Comparison of ENCODE assay signal across 8 mouse cellular contexts in genomic region chr12:108178331-108179245, GRCm38 (mm10). TPM values are rescaled to one million over a fixed set of nuclear protein-coding genes. Genes with fewer than 3 reads are reported as not detected.
A peak's percentile ranks its signal among the peaks of the same experiment; 100 is the strongest.
DNase-seq lines count a peak whose midpoint lies in the region; ATAC-seq and TF ChIP-seq lines count a peak whose summit lies in the region.

No protein-coding gene starts in this region.

- peak overlapping the region; percentile 85 for H3K4me2 ChIP-seq in embryonic facial prominence, embryonic 11.5 days (ENCODE audit: low read depth, low read length)
- H3K4me2 ChIP-seq in kidney, embryonic 15.5 days, result peak overlapping the region; percentile 65
- H3K4me2 ChIP-seq in liver, embryonic 12.5 days, result peak overlapping the region; percentile 95

- peaks cover 17% of the 10 kb centered on the region for H3K36me3 ChIP-seq in C2C12 (ENCODE audit: control insufficient read depth, insufficient read depth)
- H3K36me3 ChIP-seq in embryonic facial prominence, embryonic 11.5 days (replicated peaks; ENCODE audit: control insufficient read depth, insufficient read depth, low read depth, low read length), result no peaks in the 10 kb centered on the region
- H3K36me3 ChIP-seq in heart, embryonic 10.5 days, result peaks cover 20% of the 10 kb centered on the region
- H3K36me3 ChIP-seq in kidney, embryonic 15.5 days, result peaks cover 19% of the 10 kb centered on the region
- H3K36me3 ChIP-seq in liver, embryonic 12.5 days, result peaks cover 31% of the 10 kb centered on the region

- TF ChIP-seq CTCF in C2C12 (IDR thresholded peaks at IDR 0.05; ENCODE audit: control insufficient read depth, insufficient read depth, insufficient read length), result no peak

- H3K9ac ChIP-seq in embryonic facial prominence, embryonic 11.5 days (replicated peaks; ENCODE audit: low read length), result peak overlapping the region; percentile 94
- H3K9ac ChIP-seq in kidney, embryonic 15.5 days, result peak overlapping the region; percentile 98
- H3K9ac ChIP-seq in liver, embryonic 12.5 days, result peak overlapping the region; percentile 98

- H3K9me3 ChIP-seq in embryonic facial prominence, embryonic 11.5 days (replicated peaks; ENCODE audit: control insufficient read depth, low read length), result no peaks in the 10 kb centered on the region
- no peaks in the 10 kb centered on the region for H3K9me3 ChIP-seq in heart, embryonic 10.5 days
- H3K9me3 ChIP-seq in kidney, embryonic 15.5 days (replicated peaks), result no peaks in the 10 kb centered on the region
- no peaks in the 10 kb centered on the region for H3K9me3 ChIP-seq in liver, embryonic 12.5 days (replicated peaks)

- peak overlapping the region; percentile 100 for H3K4me3 ChIP-seq in C2C12 (ENCODE audit: insufficient read depth, poor library complexity, severe bottlenecking)
- H3K4me3 ChIP-seq in embryonic facial prominence, embryonic 11.5 days (ENCODE audit: low read depth, low read length), result peak overlapping the region; percentile 99
- peak overlapping the region; percentile 98 for H3K4me3 ChIP-seq in heart, embryonic 10.5 days
- H3K4me3 ChIP-seq in kidney, embryonic 15.5 days (replicated peaks), result peak overlapping the region; percentile 100
- peak overlapping the region; percentile 99 for H3K4me3 ChIP-seq in liver, embryonic 12.5 days

- H3K4me1 ChIP-seq in embryonic facial prominence, embryonic 11.5 days (ENCODE audit: control insufficient read depth, insufficient read depth, low read length), result no peaks in the 10 kb centered on the region; the same call in 1 of the 2 replicates
- H3K4me1 ChIP-seq in heart, embryonic 10.5 days, result peaks cover 32% of the 10 kb centered on the region
- peaks cover 32% of the 10 kb centered on the region for H3K4me1 ChIP-seq in kidney, embryonic 15.5 days
- H3K4me1 ChIP-seq in liver, embryonic 12.5 days, result peaks cover 50% of the 10 kb centered on the region

- no peaks in the 10 kb centered on the region for H3K27me3 ChIP-seq in C2C12 (ENCODE audit: control insufficient read depth, insufficient read depth, insufficient read length)
- no peaks in the 10 kb centered on the region for H3K27me3 ChIP-seq in embryonic facial prominence, embryonic 11.5 days (ENCODE audit: control insufficient read depth, insufficient read depth, low read length)
- no peaks in the 10 kb centered on the region for H3K27me3 ChIP-seq in heart, embryonic 10.5 days (ENCODE audit: insufficient read depth, poor library complexity, severe bottlenecking)
- H3K27me3 ChIP-seq in kidney, embryonic 15.5 days, result no peaks in the 10 kb centered on the region
- no peaks in the 10 kb centered on the region for H3K27me3 ChIP-seq in liver, embryonic 12.5 days (replicated peaks)

- H3K79me3 ChIP-seq in C2C12 (ENCODE audit: low read depth), result peaks cover 71% of the 10 kb centered on the region

- peaks cover 85% of the 10 kb centered on the region for H3K79me2 ChIP-seq in C2C12 (ENCODE audit: control insufficient read depth, insufficient read depth)

- under 1% methylated on average over 92 of the region's 103 CpGs for WGBS in embryonic facial prominence, embryonic 11.5 days
- WGBS in heart, embryonic 10.5 days, result under 1% methylated on average over 94 of the region's 103 CpGs
- under 1% methylated on average over 92 of the region's 103 CpGs for WGBS in kidney, embryonic 15.5 days
- WGBS in liver, embryonic 12.5 days (ENCODE audit: insufficient replicate concordance), result under 1% methylated on average over 94 of the region's 103 CpGs

- peak overlapping the region; percentile 77 for H3K27ac ChIP-seq in embryonic facial prominence, embryonic 11.5 days (replicated peaks; ENCODE audit: low read depth, low read length)
- H3K27ac ChIP-seq in heart, embryonic 10.5 days, result peak overlapping the region; percentile 96
- peak overlapping the region; percentile 91 for H3K27ac ChIP-seq in kidney, embryonic 15.5 days
- H3K27ac ChIP-seq in liver, embryonic 12.5 days, result peak overlapping the region; percentile 95

- peak; percentile 74 for DNase-seq in adrenal gland, postnatal 14 days
- peak; percentile 57 for DNase-seq in embryonic facial prominence, embryonic 11.5 days (ENCODE audit: low spot score)
- DNase-seq in heart, embryonic 10.5 days (ENCODE audit: low spot score), result peak; percentile 88
- DNase-seq in natural killer cell, adult 2 months (ENCODE audit: low spot score in 2 of 2), result peak; percentile 25 to 42
- peak; percentile 75 for DNase-seq in testis, postnatal 10 days (ENCODE audit: low spot score)

- peak overlapping the region; percentile 89 for H3ac ChIP-seq in C2C12 (ENCODE audit: control insufficient read depth, insufficient read length, low read depth)

- no peak; the same call in none of the 2 replicates for ATAC-seq in embryonic facial prominence, embryonic 11.5 days (replicated peaks; ENCODE audit: insufficient number of reproducible peaks, low FRiP score, low TSS enrichment, low read depth)
- peak; percentile 59 for ATAC-seq in kidney, embryonic 15.5 days (replicated peaks; ENCODE audit: low FRiP score)
- peak; percentile 81 for ATAC-seq in liver, embryonic 12.5 days

TF ChIP-seq in C2C12, 6 proteins besides CTCF, POLR2A, EP300 and RAD21:
- no peak for TF ChIP-seq MYOG (IDR thresholded peaks at IDR 0.05; ENCODE audit: control insufficient read depth, extremely low read depth, insufficient read length)
- TF ChIP-seq USF1 (IDR thresholded peaks at IDR 0.05; ENCODE audit: low read depth), result no peak
- TF ChIP-seq MAX (IDR thresholded peaks at IDR 0.05), result no peak
- TF ChIP-seq CEBPB (IDR thresholded peaks at IDR 0.05; ENCODE audit: low read depth), result no peak
- TF ChIP-seq FOSL1 (IDR thresholded peaks at IDR 0.05; ENCODE audit: insufficient read depth, low read length, poor library complexity, severe bottlenecking), result no peak
- no peak for TF ChIP-seq MYOD1 (IDR thresholded peaks at IDR 0.05; ENCODE audit: control insufficient read depth, insufficient read length, low read depth)

RNA-seq across cellular contexts. Expression of gene Setd3, which starts 0.5 kb away (rescaled TPM):
- 36.8 TPM for polyA plus RNA-seq in C2C12 (2012; fragmentation: generic; extraction: Trizol)
- total RNA-seq in adrenal gland, postnatal 14 days (2021), result 92.3 and 93.2 TPM in 2 replicates
- 86.6 and 101 TPM in 2 replicates for polyA plus RNA-seq in embryonic facial prominence, embryonic 11.5 days (2014; fragmentation: Nextera tagmentation; extraction: Ambion mirVana)
- 72.6 TPM in 2 replicates for polyA plus RNA-seq in heart, embryonic 10.5 days (2016; fragmentation: Nextera tagmentation; extraction: Ambion mirVana)
- 87.1 and 87.2 TPM in 2 replicates for polyA plus RNA-seq in kidney, embryonic 15.5 days (2015; fragmentation: Nextera tagmentation; extraction: Ambion mirVana)
- polyA plus RNA-seq in liver, embryonic 12.5 days (2016; fragmentation: Nextera tagmentation; extraction: Ambion mirVana), result 71.3 and 76.4 TPM in 2 replicates

RNA-seq across cellular contexts. Expression of gene Ccnk, which starts 0.8 kb away (rescaled TPM):
- polyA plus RNA-seq in C2C12 (2012; fragmentation: generic; extraction: Trizol), result 23.6 TPM
- total RNA-seq in adrenal gland, postnatal 14 days (2021), result 31.5 and 31.7 TPM in 2 replicates
- polyA plus RNA-seq in embryonic facial prominence, embryonic 11.5 days (2014; fragmentation: Nextera tagmentation; extraction: Ambion mirVana), result 7.8 and 8.3 TPM in 2 replicates
- 2.0 and 3.6 TPM in 2 replicates for polyA plus RNA-seq in heart, embryonic 10.5 days (2016; fragmentation: Nextera tagmentation; extraction: Ambion mirVana)
- polyA plus RNA-seq in kidney, embryonic 15.5 days (2015; fragmentation: Nextera tagmentation; extraction: Ambion mirVana), result 3.2 and 3.7 TPM in 2 replicates
- polyA plus RNA-seq in liver, embryonic 12.5 days (2016; fragmentation: Nextera tagmentation; extraction: Ambion mirVana), result 2.3 and 3.0 TPM in 2 replicates

Comparison
In these comparisons a context has a peak if more than half of its experiments do, and no peak if none do; other contexts are left out.
1. DNase-seq: peak in every context shown above with its lines; median percentile 88 in heart, embryonic 10.5 days; 75 in testis, postnatal 10 days; 74 in adrenal gland, postnatal 14 days; 57 in embryonic facial prominence, embryonic 11.5 days; 34 in natural killer cell, adult 2 months.